Mouse (Mus musculus) kidney, adult 2 months (tissue): ENCODE data around the gene Vti1a.

ENCODE experiments used
- CTCF ChIP-seq: fragments of 200-500 bp; conservative IDR thresholded peaks from 2 replicates; pipeline ENCODE4 v1.5.1; 2011; ENCODE audit warnings: low read depth, mild to moderate bottlenecking, control low read depth, low read length, moderate library complexity, mixed read lengths; ENCODE audit not compliant: insufficient read depth, insufficient read length
- POLR2A ChIP-seq: fragments of 200-500 bp; IDR thresholded peaks from one replicate; pipeline ENCODE4 v1.6.1; 2011; ENCODE audit warnings: low read depth, low read length, control low read depth

- TF ChIP-seq CTCF, result no peak
- no peak for TF ChIP-seq POLR2A
These were observed 170.4 kb downstream of the Vti1a start for GRCm38 (mm10) chr19:55486473-55486872.
